Mouse (Mus musculus) forebrain, postnatal 0 days (tissue): ENCODE data around the gene Atp1a2. TPM values are rescaled to one million over a fixed set of nuclear protein-coding genes. Genes with fewer than 3 reads are reported as not detected.

Experiments used
- ATAC-seq: fragments of 200-750 bp; cut with Nextera tagmentation; 2 replicates; pipeline ENCODE4 v1.8.0; 2017; ENCODE audit warnings: mild to moderate bottlenecking, moderate library complexity
- DNase-seq: peaks from one replicate; pipeline ENCODE4 v3.0.0-alpha.2; 2015
- H3K27ac ChIP-seq: fragments of 300-500 bp; sonication (generic); 2 replicates; pipeline ENCODE4 v1.5.1; 2014; ENCODE audit warnings: low read depth, mild to moderate bottlenecking, antibody characterized with exemption, low read length, moderate library complexity, mixed read lengths
- H3K27me3 ChIP-seq: fragments of 300-500 bp; sonication (generic); 2 replicates; pipeline ENCODE4 v1.6.1; 2014; ENCODE audit warnings: mild to moderate bottlenecking, low read length, mixed read lengths; ENCODE audit not compliant: insufficient read depth
- H3K36me3 ChIP-seq: fragments of 300-500 bp; sonication (generic); 2 replicates; pipeline ENCODE4 v1.6.1; 2014; ENCODE audit warnings: mild to moderate bottlenecking, moderate library complexity; ENCODE audit not compliant: insufficient read depth
- H3K4me1 ChIP-seq: fragments of 300-500 bp; sonication (generic); 2 replicates; pipeline ENCODE4 v1.6.1; 2014; ENCODE audit warnings: antibody characterized with exemption; ENCODE audit not compliant: insufficient read depth
- H3K4me2 ChIP-seq: fragments of 300-500 bp; sonication (generic); 2 replicates; pipeline ENCODE4 v1.6.1; 2014; ENCODE audit warnings: low read depth, mild to moderate bottlenecking, moderate library complexity
- H3K4me3 ChIP-seq: fragments of 300-500 bp; sonication (generic); 2 replicates; pipeline ENCODE4 v1.5.1; 2014; ENCODE audit warnings: low read depth, low read length, mixed read lengths
- H3K9ac ChIP-seq: fragments of 300-500 bp; sonication (generic); 2 replicates; pipeline ENCODE4 v1.6.1; 2014; ENCODE audit warnings: mild to moderate bottlenecking
- H3K9me3 ChIP-seq: fragments of 300-500 bp; sonication (generic); 2 replicates; pipeline ENCODE4 v1.6.1; 2016; ENCODE audit warnings: low read length
- CTCF ChIP-seq: sonication (generic); IDR thresholded peaks from 2 replicates; pipeline ENCODE4 v1.5.1; 2016; ENCODE audit warnings: antibody characterized with exemption, control low read depth, low read depth
- WGBS: fragments of 180-500 bp; shearing (Covaris S2); extraction: QIAGEN DNeasy Blood & Tissue Kit; methylation state at CpG from one replicate; pipeline ENCODE4 v1.1.7; 2014; 5-methylcytosine and 5-hydroxymethylcytosine counted together
- polyA plus RNA-seq: library from polyadenylated mRNA; unstranded; fragments of >200 nt; fragmentation: Nextera tagmentation; extraction: Ambion mirVana; gene quantifications from 2 replicates; pipeline ENCODE4 v1.2.1, GENCODE M21; 2015
- total RNA-seq: library from RNA; depleted of rRNA; stranded (reverse); fragments of >200 nt; gene quantifications from 2 replicates; pipeline ENCODE4 v1.2.3, GENCODE M21; 2014

Gene Atp1a2
- total and polyA plus RNA-seq, 2 experiments from 2014 or later, result 75.2 to 294 TPM

DNA sequence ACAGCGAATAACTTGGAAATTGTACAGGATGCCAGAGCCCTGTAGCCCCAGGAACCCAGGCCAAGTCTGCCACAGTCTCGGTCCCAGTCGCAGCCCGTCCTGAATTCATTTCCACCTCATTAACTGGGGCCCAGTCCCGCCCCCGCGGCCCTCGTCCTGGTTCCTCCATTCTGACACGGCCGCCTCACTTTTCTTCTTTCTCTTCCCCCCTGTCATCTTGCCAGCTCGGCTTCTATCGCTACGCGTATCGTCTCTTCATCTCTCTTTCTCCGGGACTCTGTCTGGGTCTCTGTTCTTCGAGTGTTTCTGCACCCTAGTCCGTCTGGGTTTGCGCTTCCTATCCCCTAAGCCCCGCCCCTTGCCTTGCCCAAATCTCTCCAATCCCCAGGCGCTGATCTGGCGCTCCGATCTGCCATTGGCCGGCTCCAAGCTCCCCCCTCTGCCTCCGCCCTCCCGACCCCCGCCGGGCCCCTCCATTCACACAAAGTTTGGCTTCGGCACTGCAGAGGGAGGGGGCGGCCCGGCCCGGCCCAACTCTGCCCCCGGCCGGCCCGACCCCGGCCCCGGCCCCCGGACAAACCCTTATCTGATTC, 43.0 kb upstream of the Atp1a2 start, which contains the start of gene Kcnj10:
Kcnj10 (plus strand) TSS at position 482 of the 593 bp plus-strand sequence.
- DNase-seq (peak; percentile 87), ATAC-seq (peak; percentile 94)
- Histone ChIP-seq H3K27me3 (no peaks in the 10 kb centered on the region), H3K4me1 (peaks cover 3% of the 10 kb centered on the region; the same call in 1 of the 2 replicates), H3K27ac (peak within 1 kb of the TSS; percentile 69; the same call in 1 of the 2 replicates), H3K36me3 (no peaks in the 10 kb centered on the region), H3K4me3 (peak within 1 kb of the TSS; percentile 42), H3K4me2 (peak within 1 kb of the TSS; percentile 65), H3K9me3 (no peaks in the 10 kb centered on the region), H3K9ac (no peak within 1 kb of the TSS)
- WGBS, result 2% methylated on average over 37 of the region's 38 CpGs
- no peak for TF ChIP-seq CTCF

DNA sequence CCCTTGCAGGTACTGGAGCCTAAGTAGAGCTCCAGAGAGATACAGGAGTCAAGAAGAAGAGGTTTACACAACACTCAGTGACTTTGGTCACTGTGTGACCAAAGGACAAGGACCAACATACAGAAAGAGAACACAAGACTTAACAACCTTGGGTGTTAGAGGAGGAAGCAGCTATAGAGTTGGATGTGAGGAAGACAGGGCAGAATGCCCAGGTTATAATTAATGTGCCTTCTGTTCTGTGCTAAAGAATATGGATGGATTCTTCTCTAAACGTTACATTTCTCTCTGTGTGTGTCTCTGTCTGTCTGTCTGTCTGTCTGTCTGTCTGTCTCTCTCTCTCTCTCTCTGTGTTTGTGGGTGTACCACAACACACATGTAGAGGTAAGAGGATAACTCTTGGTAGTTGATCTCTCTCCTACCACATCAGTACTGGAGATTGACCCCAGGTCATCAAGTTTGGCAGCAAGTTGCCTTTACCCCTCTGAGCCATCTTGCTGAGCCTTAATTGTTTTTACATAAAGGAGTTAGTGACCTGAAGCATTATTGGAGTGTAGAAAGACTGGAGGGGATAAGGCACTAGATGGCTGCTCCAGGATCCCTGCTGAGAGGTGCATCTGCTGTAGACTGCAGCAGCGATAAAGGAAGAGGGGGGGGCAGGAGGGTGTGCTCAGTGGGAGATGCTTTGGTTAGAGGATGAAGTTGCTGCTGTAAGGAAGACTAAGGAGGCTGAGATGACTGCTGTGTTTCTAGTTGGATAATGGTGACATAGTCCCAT, 39.7 kb upstream of the Atp1a2 start:
- Histone ChIP-seq H3K9ac (no peak overlapping the region), H3K36me3 (no peaks in the 10 kb centered on the region), H3K4me3 (no peak overlapping the region), H3K27me3 (no peaks in the 10 kb centered on the region), H3K4me2 (no peak overlapping the region), H3K4me1 (peaks cover 3% of the 10 kb centered on the region; the same call in 1 of the 2 replicates), H3K27ac (no peak overlapping the region), H3K9me3 (no peaks in the 10 kb centered on the region)
- DNase-seq (no peak), ATAC-seq (no peak)
- WGBS, result 32% methylated on average over 2 of the region's 2 CpGs
- no peak for TF ChIP-seq CTCF

DNA sequence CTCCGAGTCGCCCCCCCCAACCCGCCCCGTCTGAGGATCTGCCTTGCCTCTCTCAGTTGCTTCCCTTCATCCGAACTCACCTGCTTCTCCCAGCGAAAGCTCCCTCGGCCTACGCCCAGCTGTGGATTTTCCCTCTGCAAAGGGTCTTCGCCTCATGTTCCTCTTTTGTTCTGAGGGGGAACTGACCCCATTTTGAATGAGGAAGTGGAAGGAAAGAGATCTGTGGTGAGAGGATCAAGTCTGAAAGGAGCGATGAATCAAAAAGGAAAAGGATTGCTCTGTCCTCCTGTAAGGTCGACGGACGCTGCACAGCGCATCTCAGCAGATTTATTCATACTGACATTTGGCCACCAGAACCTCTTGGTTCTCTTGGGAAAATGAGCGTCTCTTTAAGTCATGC, 37.9 kb upstream of the Atp1a2 start:
- TF ChIP-seq CTCF, result no peak
- 84% methylated on average over 15 of the region's 15 CpGs for WGBS
- ATAC-seq (no peak), DNase-seq (no peak)
- no peak overlapping the region for H3K4me3 ChIP-seq
- no peaks in the 10 kb centered on the region for H3K27me3 ChIP-seq
- H3K4me2 ChIP-seq, result no peak overlapping the region
- no peak overlapping the region for H3K9ac ChIP-seq
- no peaks in the 10 kb centered on the region for H3K36me3 ChIP-seq
- peaks cover 2% of the 10 kb centered on the region; the same call in 1 of the 2 replicates for H3K4me1 ChIP-seq
- H3K9me3 ChIP-seq, result no peaks in the 10 kb centered on the region
- H3K27ac ChIP-seq, result no peak overlapping the region

DNA sequence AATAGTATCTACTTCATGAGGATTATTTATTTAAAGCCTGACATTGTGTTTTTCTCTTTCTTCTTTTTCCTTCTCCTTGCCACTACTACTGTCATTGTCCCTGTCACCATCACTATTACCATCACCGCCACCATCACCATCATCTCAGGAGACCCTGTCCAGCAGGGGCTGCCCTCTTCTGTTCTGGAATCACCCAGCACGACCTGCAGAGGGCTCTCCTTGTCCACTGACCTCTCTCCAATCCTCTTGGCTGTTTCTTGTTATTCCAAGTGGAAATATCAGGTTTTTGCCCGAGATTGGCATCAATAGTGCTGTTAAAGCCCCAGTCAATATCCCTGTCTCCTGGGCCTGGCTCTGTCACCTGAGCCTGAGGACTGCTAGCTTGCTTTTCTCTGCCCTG, 35.6 kb upstream of the Atp1a2 start:
- no peak overlapping the region for H3K9ac ChIP-seq
- no peak for DNase-seq

DNA sequence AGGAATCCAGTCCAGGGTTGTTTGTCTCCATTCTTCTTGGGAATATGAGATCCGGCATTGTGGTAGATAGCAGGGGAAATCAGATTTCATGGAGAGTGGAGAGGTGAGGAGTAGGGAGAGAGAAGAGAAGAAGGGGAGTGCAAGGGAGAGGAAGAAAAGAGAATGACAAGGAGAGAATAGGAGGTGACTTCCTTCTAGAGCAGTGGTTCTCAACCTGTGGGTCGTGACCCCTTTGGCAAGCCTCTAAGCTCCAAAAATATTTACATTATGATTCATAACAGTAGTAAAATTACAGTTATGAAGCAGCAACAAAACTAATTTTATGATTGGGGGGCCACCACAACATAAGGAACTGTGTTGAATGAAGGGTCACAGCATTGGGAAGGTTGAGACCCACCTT, 35.1 kb upstream of the Atp1a2 start:
- H3K4me3 ChIP-seq, result no peak overlapping the region
- no peak for DNase-seq
- no peak for TF ChIP-seq CTCF
- no peaks in the 10 kb centered on the region for H3K9me3 ChIP-seq
- H3K9ac ChIP-seq, result no peak overlapping the region
- H3K27me3 ChIP-seq, result no peaks in the 10 kb centered on the region
- no peak for ATAC-seq
- no peaks in the 10 kb centered on the region for H3K36me3 ChIP-seq
- H3K4me1 ChIP-seq, result peaks cover 17% of the 10 kb centered on the region
- H3K27ac ChIP-seq, result no peak overlapping the region
- no peak overlapping the region for H3K4me2 ChIP-seq
- WGBS, result 91% methylated on average over 2 of the region's 2 CpGs

More for the DNA sequence above, 35.6 kb upstream of the Atp1a2 start:
- H3K27me3 ChIP-seq, result no peaks in the 10 kb centered on the region
- H3K36me3 ChIP-seq, result no peaks in the 10 kb centered on the region
- H3K27ac ChIP-seq, result no peak overlapping the region
- no peak for ATAC-seq
- WGBS, result 10% methylated on average over 3 of the region's 3 CpGs
- no peaks in the 10 kb centered on the region for H3K9me3 ChIP-seq
- peaks cover 15% of the 10 kb centered on the region for H3K4me1 ChIP-seq
- no peak overlapping the region for H3K4me2 ChIP-seq
- TF ChIP-seq CTCF, result peak; percentile 62
- H3K4me3 ChIP-seq, result no peak overlapping the region

DNA sequence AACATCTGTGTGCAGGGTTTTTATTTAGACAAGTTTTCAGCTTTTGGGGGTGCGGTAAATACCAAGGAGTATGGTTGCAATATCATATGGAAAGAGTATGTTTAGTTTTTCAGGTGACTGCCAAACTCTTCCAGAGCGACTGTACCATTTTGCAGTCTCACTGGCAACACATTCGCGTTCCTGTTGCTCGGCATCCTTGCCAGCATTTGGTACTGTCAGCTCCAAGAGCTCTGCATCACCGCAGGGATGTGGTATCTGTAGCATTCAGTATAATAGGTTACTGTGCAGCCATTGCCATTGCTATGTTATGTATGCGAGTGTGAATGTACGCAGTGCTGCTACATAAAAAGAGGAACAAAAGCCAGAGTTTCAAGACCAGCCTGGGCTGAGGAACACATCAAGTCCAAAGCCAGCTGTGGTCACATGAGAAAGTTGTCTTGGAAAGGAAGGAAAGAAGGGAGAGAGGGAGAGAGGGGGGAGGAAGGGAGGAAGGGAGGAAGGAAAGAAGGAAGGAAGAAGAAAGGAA, 33.6 kb upstream of the Atp1a2 start:
- Histone ChIP-seq H3K4me1 (peaks cover 17% of the 10 kb centered on the region), H3K4me2 (no peak overlapping the region), H3K4me3 (no peak overlapping the region), H3K27ac (no peak overlapping the region), H3K27me3 (no peaks in the 10 kb centered on the region), H3K9me3 (no peaks in the 10 kb centered on the region), H3K9ac (no peak overlapping the region), H3K36me3 (no peaks in the 10 kb centered on the region)
- ATAC-seq (no peak), DNase-seq (no peak)
- WGBS, result 38% methylated on average over 8 of the region's 8 CpGs
- TF ChIP-seq CTCF, result no peak

DNA sequence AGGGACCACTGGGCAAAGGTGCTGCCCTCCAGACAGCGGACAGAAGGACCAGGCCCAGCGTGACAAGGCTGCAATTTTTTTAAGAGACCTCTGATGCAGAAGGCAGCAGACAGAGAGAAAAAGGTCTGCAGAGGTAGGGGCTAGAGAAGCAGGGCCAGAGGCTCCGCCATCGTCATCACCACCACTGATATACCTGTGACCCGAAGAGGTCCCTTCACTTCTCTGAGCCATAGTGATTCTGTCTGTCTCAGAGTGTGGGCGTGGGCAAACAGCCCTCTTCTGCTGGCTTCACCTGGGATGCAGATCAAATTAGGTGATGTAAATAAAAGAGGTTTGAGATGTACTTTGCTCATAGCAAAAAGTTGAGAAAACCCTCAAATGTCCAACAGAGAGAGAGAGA, 31.8 kb upstream of the Atp1a2 start:
- DNase-seq (no peak), ATAC-seq (no peak; the same call in 1 of the 2 replicates)
- H3K36me3 ChIP-seq, result no peaks in the 10 kb centered on the region
- TF ChIP-seq CTCF, result no peak
- peak overlapping the region; percentile 51; the same call in 1 of the 2 replicates for H3K9ac ChIP-seq
- WGBS, result 73% methylated on average over 6 of the region's 6 CpGs
- H3K4me2 ChIP-seq, result peak overlapping the region; percentile 60
- no peak overlapping the region for H3K4me3 ChIP-seq
- H3K27me3 ChIP-seq, result no peaks in the 10 kb centered on the region
- peak overlapping the region; percentile 59; the same call in 1 of the 2 replicates for H3K27ac ChIP-seq
- peaks cover 26% of the 10 kb centered on the region for H3K4me1 ChIP-seq
- H3K9me3 ChIP-seq, result no peaks in the 10 kb centered on the region
